Mouse (Mus musculus): ENCODE data around the gene Acad12.

DNA sequence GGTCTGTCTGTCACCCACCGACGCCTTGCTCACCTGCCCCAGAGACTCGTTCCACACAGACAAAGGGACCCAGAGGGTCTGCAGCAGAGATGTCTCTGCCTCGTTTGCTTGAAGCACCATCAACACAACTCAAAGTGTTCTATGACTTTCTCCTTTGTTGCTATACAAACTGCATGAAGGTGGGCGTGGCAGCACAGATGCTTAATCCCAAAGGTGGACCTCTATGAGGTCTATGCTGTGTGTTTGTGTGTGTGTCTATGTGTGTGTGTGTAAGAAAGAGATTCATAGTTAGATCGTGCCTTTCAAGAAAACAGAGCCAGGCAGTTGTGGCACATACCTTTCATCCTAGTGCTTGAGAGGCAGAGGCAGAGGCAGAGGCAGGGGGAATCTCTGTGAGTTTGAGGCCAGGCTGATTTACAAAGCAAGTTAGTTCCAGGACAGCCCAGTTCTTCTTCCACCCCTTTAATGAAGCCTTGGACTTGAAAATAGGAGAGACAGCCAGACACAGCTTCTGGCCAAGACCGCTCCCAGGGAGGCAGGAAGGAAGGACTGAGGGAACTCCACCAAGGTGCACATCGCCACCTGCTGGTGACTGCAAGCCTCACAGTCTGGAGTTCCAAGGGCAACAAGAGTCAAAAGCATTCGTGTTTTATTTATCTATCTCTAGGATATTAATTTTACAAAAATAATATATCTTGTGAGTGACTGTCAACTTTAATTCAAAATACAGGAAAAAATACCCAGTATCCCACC lies 17.0 kb downstream of the Acad12 start:
- TF ChIP-seq POLR2A (IDR thresholded peaks at IDR 0.05; ENCODE audit: borderline replicate concordance, extremely low read depth, insufficient read depth, insufficient read length, poor library complexity, severe bottlenecking) = no peak
- TF ChIP-seq CTCF (IDR thresholded peaks at IDR 0.05; ENCODE audit: borderline replicate concordance, extremely low read depth, insufficient read depth, insufficient read length) = peak; percentile 99
